Mouse (Mus musculus) cerebellum, postnatal 14 days (tissue): Measurements from ENCODE around the gene Retreg1.

ENCODE experiments used
- DNase-seq, 2 experiments: peaks; one replicate each; pipeline ENCODE4 v3.0.0; 2021; ENCODE audit warnings: mixed read lengths in 2 of 2

Retreg1 gene

DNA sequence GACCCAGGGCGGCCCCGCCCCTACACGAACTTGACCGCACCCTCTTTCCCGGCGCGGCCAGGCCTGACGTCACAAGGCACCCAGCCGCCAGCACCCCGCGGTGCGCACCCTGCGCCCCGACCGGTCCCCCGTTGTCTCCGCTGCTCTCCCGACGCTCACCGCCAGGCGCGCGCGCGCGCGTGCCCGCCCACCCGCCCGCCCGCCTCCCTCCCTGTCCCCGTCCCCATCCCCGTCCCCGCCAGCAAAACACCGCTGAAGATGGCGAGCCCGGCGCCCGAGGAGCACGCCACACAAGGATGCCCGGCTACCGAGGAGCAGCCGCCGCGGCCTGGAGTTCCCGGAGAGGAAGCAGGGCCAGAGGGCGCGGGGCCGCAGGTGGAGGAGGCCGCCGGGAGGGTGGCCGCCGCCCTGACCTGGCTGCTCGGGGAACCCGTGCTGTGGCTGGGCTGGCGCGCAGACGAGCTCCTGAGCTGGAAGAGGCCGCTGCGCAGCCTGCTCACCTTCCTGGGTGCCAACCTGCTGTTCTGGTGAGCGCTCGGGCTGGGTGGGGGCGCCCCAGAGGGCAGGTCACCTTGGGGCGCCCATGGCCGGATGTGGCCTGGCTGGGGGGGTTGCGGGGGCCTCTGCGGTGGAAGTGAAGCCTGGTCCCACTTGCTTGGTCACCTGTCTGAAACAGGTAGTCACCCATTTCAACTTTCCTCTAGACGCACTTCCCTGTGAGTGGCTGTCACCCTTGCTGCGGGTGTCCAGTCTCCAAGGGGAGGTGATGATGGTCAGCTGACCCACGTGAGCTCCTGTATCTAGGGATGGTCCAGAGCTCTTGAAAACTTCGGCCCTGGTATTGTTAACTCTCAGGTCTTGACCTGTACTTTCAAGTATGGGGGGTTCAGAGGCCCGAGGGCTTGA lies at the start of gene Retreg1:
TSS of gene Retreg1 (plus strand) at position 95 of the 906 bp plus-strand sequence.
- peak; percentile 73 to 76 for DNase-seq

DNA sequence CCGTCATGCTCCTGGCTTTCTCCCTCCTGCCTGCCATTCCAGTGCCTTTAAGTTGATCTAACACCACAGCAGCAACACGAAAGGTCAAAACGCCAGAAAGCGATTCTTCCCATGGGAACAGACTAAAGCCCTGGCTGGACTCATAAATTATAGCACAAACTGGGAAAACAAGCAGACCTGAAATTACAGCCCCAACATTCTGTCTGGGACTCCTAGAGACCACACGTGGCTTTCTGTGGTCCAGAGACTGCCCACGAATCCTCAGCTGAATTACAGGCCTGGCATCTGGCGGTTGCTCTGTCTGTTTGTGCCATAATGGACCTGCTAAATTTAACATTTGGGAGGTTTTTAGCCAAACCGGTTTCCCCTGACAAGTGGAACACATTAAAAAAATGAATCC lies 48.9 kb upstream of the Retreg1 start:
- no peak for DNase-seq

- DNase-seq: no peak
These were observed 47.5 kb upstream of the Retreg1 start for GRCm38 (mm10) chr15:25795496-25795895.

DNA sequence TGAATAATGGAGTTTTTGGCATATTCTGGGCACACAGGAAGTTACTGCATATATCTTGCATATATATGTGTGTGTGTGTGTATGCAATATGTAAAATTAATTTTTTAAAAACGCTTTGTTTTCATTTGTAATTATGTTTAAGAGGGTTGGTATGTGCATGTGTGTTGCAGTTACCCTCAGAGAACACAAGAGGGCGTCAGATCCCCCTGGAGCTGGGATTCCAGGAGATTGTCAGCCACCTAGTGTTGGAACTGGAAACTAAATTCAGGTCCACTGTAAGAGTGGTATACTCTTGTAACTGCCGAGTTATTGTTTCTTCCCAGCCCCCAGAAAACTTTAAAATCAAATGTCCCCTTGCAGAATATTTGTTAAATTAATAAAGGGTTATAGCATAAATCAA lies 46.6 kb upstream of the Retreg1 start:
- peak; percentile 49 to 68 for DNase-seq

DNA sequence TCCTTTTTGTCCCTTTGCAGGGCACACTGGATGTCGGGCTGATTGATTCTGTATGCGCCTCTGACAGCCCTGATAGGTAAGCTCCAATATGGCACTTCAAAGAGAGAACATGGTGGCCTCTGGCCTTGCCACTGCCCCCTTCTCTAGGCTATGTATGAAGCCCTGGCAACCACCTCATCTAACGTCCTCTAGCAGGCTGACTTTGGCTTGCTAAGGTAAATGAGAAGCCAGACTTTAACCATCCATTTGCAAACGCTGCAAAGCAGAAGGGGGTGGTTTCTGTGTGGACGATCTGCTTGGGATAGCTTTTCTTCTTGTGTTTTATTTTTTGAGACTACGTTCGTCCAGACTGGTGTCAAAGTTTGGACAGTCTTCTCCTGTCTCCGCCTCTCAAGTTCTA lies 45.8 kb upstream of the Retreg1 start:
- no peak for DNase-seq

DNA sequence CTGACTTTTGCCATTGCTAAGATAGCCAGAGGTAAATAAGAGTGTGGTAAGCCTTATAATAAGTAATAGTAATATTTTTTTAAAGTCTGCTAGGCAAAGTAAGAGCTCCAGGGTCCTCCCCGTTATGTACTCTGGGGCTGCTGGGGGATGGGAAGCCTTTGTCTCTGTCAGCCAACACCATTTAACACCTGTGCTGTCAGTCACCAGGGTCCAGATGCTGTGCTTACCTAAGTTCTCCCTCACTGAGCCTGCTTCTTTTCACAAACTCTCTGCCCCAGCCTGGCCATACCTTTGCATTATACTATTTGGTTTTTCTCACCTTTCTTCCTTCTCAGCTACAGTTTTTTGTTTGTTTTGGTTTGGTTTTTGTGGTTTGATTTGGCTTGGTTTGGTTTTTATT lies 45.1 kb upstream of the Retreg1 start:
- no peak for DNase-seq

GRCm38 (mm10) chr15:25801726-25802125 lies 41.3 kb upstream of the Retreg1 start:
- DNase-seq: no peak

DNA sequence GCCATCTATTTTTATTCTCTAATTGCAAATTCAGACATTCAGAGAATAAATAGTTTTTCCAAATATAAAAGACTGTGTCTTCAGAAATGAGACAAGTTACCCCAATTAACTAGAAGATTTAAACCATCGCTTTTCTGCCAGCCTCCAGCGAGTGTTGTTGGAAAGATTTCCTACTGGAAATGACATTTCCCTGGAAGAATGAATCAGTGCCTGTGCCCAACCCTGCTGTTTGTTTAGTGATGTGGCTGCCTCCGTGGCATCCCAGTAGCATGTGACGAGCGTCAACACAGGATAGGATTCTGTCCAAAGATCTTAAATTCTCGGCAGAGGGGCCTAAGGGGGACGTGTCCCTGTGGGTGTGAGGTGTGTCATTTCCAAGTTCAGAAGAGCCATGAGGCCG lies 40.8 kb upstream of the Retreg1 start:
- DNase-seq: no peak

DNA sequence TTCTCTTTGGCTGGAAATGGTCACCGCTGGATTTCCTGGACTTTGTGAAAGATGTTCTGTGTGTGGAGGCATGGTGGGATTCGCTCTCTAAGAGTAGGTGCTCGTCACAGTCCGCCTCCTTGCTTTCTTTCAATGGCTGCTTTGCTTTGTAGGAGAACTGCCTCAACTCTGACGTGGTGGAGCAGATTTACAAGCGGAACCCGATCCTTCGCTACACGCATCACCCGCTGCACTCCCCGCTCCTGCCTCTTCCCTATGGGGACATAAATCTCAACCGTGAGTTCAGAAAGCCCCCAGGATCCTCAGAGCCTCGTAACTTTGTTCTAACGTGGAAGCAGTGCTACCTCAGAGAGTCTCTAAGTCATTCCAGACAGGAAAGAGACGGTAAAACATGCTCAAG lies 39.9 kb upstream of the Retreg1 start:
- DNase-seq: no peak

- peak; percentile 87 to 90 for DNase-seq
These were observed 37.5 kb upstream of the Retreg1 start for GRCm38 (mm10) chr15:25805336-25806110.

GRCm38 (mm10) chr15:25806363-25806762 lies 36.6 kb upstream of the Retreg1 start:
- no peak for DNase-seq

- no peak for DNase-seq
These were observed 36.1 kb upstream of the Retreg1 start for GRCm38 (mm10) chr15:25806878-25807277.

DNA sequence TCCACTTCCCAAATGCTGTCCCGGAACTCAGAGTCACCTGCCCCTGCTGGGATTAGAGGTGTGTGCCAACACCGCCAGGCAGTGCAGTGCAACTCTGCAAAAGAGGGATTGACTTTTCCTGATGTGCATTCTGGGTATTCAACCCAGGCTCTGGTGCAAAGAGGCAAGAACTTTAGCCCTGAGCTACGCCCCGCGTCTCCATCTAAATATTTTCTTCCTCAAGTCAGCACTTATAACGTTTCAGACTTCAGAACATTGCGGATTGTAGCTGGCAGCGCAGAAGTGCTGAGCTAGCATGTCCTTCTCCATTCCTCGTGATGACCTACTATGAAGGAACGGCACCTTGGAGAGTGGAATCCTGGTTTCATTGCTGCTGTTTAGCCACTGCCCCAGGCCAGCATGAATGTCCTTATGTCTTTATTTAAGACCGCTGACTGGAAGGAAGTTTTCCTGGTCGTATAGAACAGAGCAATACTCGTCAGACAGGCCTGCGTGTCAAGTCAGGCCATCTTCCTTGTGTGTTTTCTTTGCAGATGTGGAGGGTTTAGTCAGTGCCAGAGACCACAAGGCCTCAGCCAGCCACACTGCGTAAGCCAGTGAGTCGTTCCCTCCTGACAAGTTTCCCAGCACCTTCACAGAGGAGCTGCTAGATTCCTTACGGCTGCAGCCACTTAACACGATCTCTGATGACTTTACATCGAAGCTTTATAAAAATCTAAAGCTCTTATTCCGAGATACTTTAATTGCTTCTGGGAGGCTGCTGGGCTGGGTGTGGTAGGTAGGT lies 34.1 kb upstream of the Retreg1 start:
- no peak for DNase-seq

GRCm38 (mm10) chr15:25809669-25810068 lies 33.3 kb upstream of the Retreg1 start:
- no peak for DNase-seq

GRCm38 (mm10) chr15:25811834-25812250 lies 31.1 kb upstream of the Retreg1 start:
- no peak for DNase-seq

GRCm38 (mm10) chr15:25812479-25812878 lies 30.5 kb upstream of the Retreg1 start:
- no peak for DNase-seq

DNA sequence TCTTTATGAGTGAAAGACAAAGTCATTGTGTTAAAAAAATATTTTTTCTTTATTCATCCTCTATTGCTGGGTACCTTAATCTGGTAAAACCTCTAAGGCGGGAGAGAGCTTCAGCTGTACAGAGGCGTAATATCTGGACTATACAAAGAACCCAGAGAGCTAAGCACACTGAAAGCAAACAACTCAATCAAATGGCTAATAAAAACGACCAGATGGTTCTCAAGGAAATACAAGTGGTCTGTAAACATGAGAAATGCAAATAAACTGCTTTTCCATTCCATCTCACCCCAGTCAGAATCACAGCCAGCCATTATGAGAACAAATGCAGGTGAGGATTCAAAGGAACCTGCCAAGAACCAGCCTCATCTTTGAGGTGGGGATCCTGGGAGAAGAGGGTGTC lies 28.4 kb upstream of the Retreg1 start:
- no peak for DNase-seq

GRCm38 (mm10) chr15:25817191-25817590 lies 25.8 kb upstream of the Retreg1 start:
- no peak for DNase-seq

GRCm38 (mm10) chr15:25821981-25822380 lies 21.0 kb upstream of the Retreg1 start:
- no peak for DNase-seq

GRCm38 (mm10) chr15:25822656-25823055 lies 20.3 kb upstream of the Retreg1 start:
- DNase-seq: no peak

- DNase-seq: no peak
These were observed 16.4 kb upstream of the Retreg1 start for GRCm38 (mm10) chr15:25826531-25826961.

- DNase-seq: no peak
These were observed 14.5 kb upstream of the Retreg1 start for GRCm38 (mm10) chr15:25828464-25828863.

DNA sequence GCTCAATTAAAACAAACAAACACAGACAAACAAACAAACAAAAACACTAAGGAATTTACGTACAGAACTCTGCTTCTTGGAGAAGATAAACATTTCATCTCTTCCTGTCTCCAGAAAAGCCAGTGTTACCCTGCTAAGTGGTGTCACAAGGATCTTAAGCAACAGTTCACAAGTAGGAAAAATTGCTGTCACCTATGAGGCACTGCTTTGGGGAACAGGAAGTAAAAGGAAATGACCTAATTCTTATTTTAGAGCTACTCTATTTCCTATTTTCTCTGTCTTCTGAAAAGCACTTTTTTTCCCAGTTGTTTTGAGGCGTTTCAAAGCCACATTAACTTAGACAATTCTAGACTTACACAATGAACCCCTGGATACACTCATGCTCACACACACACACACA lies 12.6 kb upstream of the Retreg1 start:
- no peak for DNase-seq
